Mouse (Mus musculus) kidney, embryonic 16.5 days (tissue): ENCODE measurements around the gene Tbccd1. TPM values are rescaled to one million over a fixed set of nuclear protein-coding genes. Genes with fewer than 3 reads are reported as not detected.
"Not testable (repeated sequence)": the region's sequence is repeated elsewhere in the genome, so short reads cannot be mapped to it uniquely, and the experiment has no call there.

Experiments
- ATAC-seq: fragments of 200-750 bp; cut with Nextera tagmentation; 2 replicates; pipeline ENCODE4 v1.8.0; 2017; ENCODE audit warnings: moderate TSS enrichment; ENCODE audit not compliant: low FRiP score, low TSS enrichment
- H3K27ac ChIP-seq: fragments of 300-500 bp; sonication (generic); 2 replicates; pipeline ENCODE4 v1.5.1; 2014; ENCODE audit warnings: low read length
- H3K27me3 ChIP-seq: fragments of 300-500 bp; sonication (generic); 2 replicates; pipeline ENCODE4 v1.6.1; 2014; ENCODE audit warnings: low read length, control low read depth, mixed read lengths; ENCODE audit not compliant: insufficient read depth
- H3K36me3 ChIP-seq: fragments of 300-500 bp; sonication (generic); 2 replicates; pipeline ENCODE4 v1.6.1; 2014; ENCODE audit warnings: low read length, control low read depth, mixed read lengths; ENCODE audit not compliant: insufficient read depth
- H3K4me1 ChIP-seq: fragments of 300-500 bp; sonication (generic); 2 replicates; pipeline ENCODE4 v1.6.1; 2014; ENCODE audit warnings: low read length, control low read depth, mixed read lengths; ENCODE audit not compliant: insufficient read depth
- H3K4me2 ChIP-seq: fragments of 300-500 bp; sonication (generic); replicated peaks from 2 replicates; pipeline ENCODE4 v1.6.1; 2014; ENCODE audit warnings: low read depth, low read length
- H3K4me3 ChIP-seq: fragments of 300-500 bp; sonication (generic); 2 replicates; pipeline ENCODE4 v1.5.1; 2014; ENCODE audit warnings: mild to moderate bottlenecking, low read length
- H3K9ac ChIP-seq: fragments of 300-500 bp; sonication (generic); replicated peaks from 2 replicates; pipeline ENCODE4 v1.6.1; 2014; ENCODE audit warnings: low read length
- H3K9me3 ChIP-seq: fragments of 300-500 bp; sonication (generic); 2 replicates; pipeline ENCODE4 v1.6.1; 2016; ENCODE audit warnings: low read length, control low read depth
- WGBS: fragments of 180-500 bp; shearing (Covaris S2); extraction: QIAGEN DNeasy Blood & Tissue Kit; methylation state at CpG from one replicate; pipeline ENCODE4 v1.1.7; 2014; 5-methylcytosine and 5-hydroxymethylcytosine counted together
- polyA plus RNA-seq: library from polyadenylated mRNA; unstranded; fragments of >200 nt; fragmentation: Nextera tagmentation; extraction: Ambion mirVana; gene quantifications from 2 replicates; pipeline ENCODE4 v1.2.1, GENCODE M21; 2015

The Tbccd1 gene
- polyA plus RNA-seq, 1 experiment from 2014 or later = 35.8 TPM

- Histone ChIP-seq H3K9me3 (no peaks in the 10 kb centered on the region), H3K4me1 (no peaks in the 10 kb centered on the region), H3K36me3 (no peaks in the 10 kb centered on the region), H3K9ac (no peak overlapping the region), H3K4me3 (no peak overlapping the region), H3K27ac (no peak overlapping the region), H3K27me3 (no peaks in the 10 kb centered on the region), H3K4me2 (no peak overlapping the region)
- ATAC-seq = peak; percentile 61; the same call in 1 of the 2 replicates
- WGBS = 53% methylated on average over 6 of the region's 6 CpGs
Observed at GRCm38 (mm10) chr16:22800026-22800848, 57.2 kb downstream of the Tbccd1 start.

GRCm38 (mm10) chr16:22798520-22798919, 58.9 kb downstream of the Tbccd1 start:
- no peaks in the 10 kb centered on the region for H3K27me3 ChIP-seq
- no peak for ATAC-seq
- no peak overlapping the region for H3K9ac ChIP-seq
- H3K4me2 ChIP-seq = no peak overlapping the region
- no peak overlapping the region for H3K27ac ChIP-seq
- H3K4me1 ChIP-seq = no peaks in the 10 kb centered on the region
- no peak overlapping the region for H3K4me3 ChIP-seq
- no peaks in the 10 kb centered on the region for H3K9me3 ChIP-seq
- H3K36me3 ChIP-seq = no peaks in the 10 kb centered on the region
- WGBS = 89% methylated on average over 3 of the region's 3 CpGs

- H3K27me3 ChIP-seq = no peaks in the 10 kb centered on the region
- no peaks in the 10 kb centered on the region for H3K36me3 ChIP-seq
- WGBS = 80% methylated on average over 5 of the region's 5 CpGs
- no peak for ATAC-seq
- H3K9me3 ChIP-seq = no peaks in the 10 kb centered on the region
- H3K27ac ChIP-seq = no peak overlapping the region
- H3K4me3 ChIP-seq = no peak overlapping the region
- H3K4me1 ChIP-seq = no peaks in the 10 kb centered on the region
- no peak overlapping the region for H3K9ac ChIP-seq
- no peak overlapping the region for H3K4me2 ChIP-seq
Observed at GRCm38 (mm10) chr16:22797521-22797920, 59.9 kb downstream of the Tbccd1 start.

- Histone ChIP-seq H3K36me3 (no peaks in the 10 kb centered on the region), H3K4me1 (no peaks in the 10 kb centered on the region), H3K4me2 (no peak overlapping the region), H3K27me3 (no peaks in the 10 kb centered on the region), H3K9me3 (no peaks in the 10 kb centered on the region), H3K27ac (no peak overlapping the region), H3K9ac (no peak overlapping the region), H3K4me3 (no peak overlapping the region)
- no peak for ATAC-seq
- 87% methylated on average over 3 of the region's 3 CpGs for WGBS
Observed at GRCm38 (mm10) chr16:22795497-22795896, 62.0 kb downstream of the Tbccd1 start.

- no peak overlapping the region for H3K27ac ChIP-seq
- WGBS = 16% methylated on average over 2 of the region's 2 CpGs
Observed at GRCm38 (mm10) chr16:22791235-22791634, 66.2 kb downstream of the Tbccd1 start.

GRCm38 (mm10) chr16:22789908-22790367, 67.5 kb downstream of the Tbccd1 start:
- H3K27ac ChIP-seq = no peak overlapping the region
- H3K36me3 ChIP-seq = no peaks in the 10 kb centered on the region
- no peak overlapping the region for H3K9ac ChIP-seq
- no peaks in the 10 kb centered on the region for H3K27me3 ChIP-seq
- no peak overlapping the region for H3K4me2 ChIP-seq
- ATAC-seq = no peak
- H3K4me1 ChIP-seq = no peaks in the 10 kb centered on the region
- WGBS = 41% methylated on average over 9 of the region's 10 CpGs
- no peak overlapping the region for H3K4me3 ChIP-seq
- H3K9me3 ChIP-seq = no peaks in the 10 kb centered on the region

More at GRCm38 (mm10) chr16:22791235-22791634, 66.2 kb downstream of the Tbccd1 start:
- no peaks in the 10 kb centered on the region for H3K4me1 ChIP-seq
- no peak for ATAC-seq
- H3K36me3 ChIP-seq = no peaks in the 10 kb centered on the region
- no peak overlapping the region for H3K4me3 ChIP-seq
- no peaks in the 10 kb centered on the region for H3K9me3 ChIP-seq
- no peaks in the 10 kb centered on the region for H3K27me3 ChIP-seq
- H3K4me2 ChIP-seq = no peak overlapping the region
- no peak overlapping the region for H3K9ac ChIP-seq

- Histone ChIP-seq H3K4me1 (no peaks in the 10 kb centered on the region), H3K27ac (no peak overlapping the region), H3K4me3 (no peak overlapping the region), H3K9ac (no peak overlapping the region), H3K36me3 (no peaks in the 10 kb centered on the region), H3K9me3 (no peaks in the 10 kb centered on the region), H3K27me3 (no peaks in the 10 kb centered on the region), H3K4me2 (no peak overlapping the region)
- WGBS = 80% methylated on average over 5 of the region's 5 CpGs
- no peak for ATAC-seq
Observed at GRCm38 (mm10) chr16:22782686-22783085, 74.8 kb downstream of the Tbccd1 start.

- Histone ChIP-seq H3K36me3 (no peaks in the 10 kb centered on the region), H3K4me3 (no peak overlapping the region), H3K9me3 (no peaks in the 10 kb centered on the region), H3K27ac (no peak overlapping the region), H3K4me1 (no peaks in the 10 kb centered on the region), H3K27me3 (no peaks in the 10 kb centered on the region), H3K4me2 (no peak overlapping the region), H3K9ac (no peak overlapping the region)
- WGBS = 92% methylated on average over 3 of the region's 3 CpGs
- ATAC-seq = no peak
Observed at GRCm38 (mm10) chr16:22779228-22779835, 78.1 kb downstream of the Tbccd1 start.

- H3K4me3 ChIP-seq, H3K4me1 ChIP-seq, H3K27ac ChIP-seq, H3K9me3 ChIP-seq, ATAC-seq, H3K36me3 ChIP-seq, H3K9ac ChIP-seq, H3K27me3 ChIP-seq, H3K4me2 ChIP-seq: not testable (repeated sequence)
- 88% methylated on average over 12 of the region's 12 CpGs for WGBS
Observed at GRCm38 (mm10) chr16:22778296-22778695, 79.2 kb downstream of the Tbccd1 start.

GRCm38 (mm10) chr16:22775471-22775985, 81.9 kb downstream of the Tbccd1 start:
- H3K4me3 ChIP-seq = no peak overlapping the region
- ATAC-seq = no peak
- H3K36me3 ChIP-seq = no peaks in the 10 kb centered on the region
- no peaks in the 10 kb centered on the region for H3K4me1 ChIP-seq
- no peak overlapping the region for H3K4me2 ChIP-seq
- H3K9ac ChIP-seq = no peak overlapping the region
- H3K9me3 ChIP-seq = no peaks in the 10 kb centered on the region
- H3K27ac ChIP-seq = no peak overlapping the region
- no peaks in the 10 kb centered on the region for H3K27me3 ChIP-seq
- WGBS = 78% methylated on average over 5 of the region's 5 CpGs
